Mouse (Mus musculus) neural tube, embryonic 11.5 days (tissue): ENCODE data around the gene Kcnj6. TPM values are rescaled to one million over a fixed set of nuclear protein-coding genes. Genes with fewer than 3 reads are reported as not detected.

ENCODE experiments used
- ATAC-seq: fragments of 200-750 bp; cut with Nextera tagmentation; 2 replicates; pipeline ENCODE4 v1.8.0; 2017; ENCODE audit warnings: moderate number of reproducible peaks, mild to moderate bottlenecking, moderate TSS enrichment, moderate library complexity; ENCODE audit not compliant: insufficient read depth, low FRiP score, low TSS enrichment
- DNase-seq: peaks from one replicate; pipeline ENCODE4 v3.0.0-alpha.2; 2015; ENCODE audit warnings: low spot score
- H3K27ac ChIP-seq: fragments of 300-500 bp; sonication (generic); 2 replicates; pipeline ENCODE4 v1.5.1; 2014; ENCODE audit warnings: low read depth, mild to moderate bottlenecking, low read length
- H3K27me3 ChIP-seq: fragments of 300-500 bp; sonication (generic); 2 replicates; pipeline ENCODE4 v1.6.1; 2014; ENCODE audit warnings: mild to moderate bottlenecking, low read length, mixed read lengths; ENCODE audit not compliant: control insufficient read depth, insufficient read depth
- H3K36me3 ChIP-seq: fragments of 300-500 bp; sonication (generic); 2 replicates; pipeline ENCODE4 v1.6.1; 2014; ENCODE audit warnings: mild to moderate bottlenecking, low read length, moderate library complexity, mixed read lengths; ENCODE audit not compliant: control insufficient read depth, insufficient read depth
- H3K4me1 ChIP-seq: fragments of 300-500 bp; sonication (generic); 2 replicates; pipeline ENCODE4 v1.6.1; 2014; ENCODE audit warnings: low read length, mixed read lengths; ENCODE audit not compliant: control insufficient read depth, insufficient read depth
- H3K4me2 ChIP-seq: fragments of 300-500 bp; sonication (generic); 2 replicates; pipeline ENCODE4 v1.6.1; 2014; ENCODE audit warnings: low read depth, mild to moderate bottlenecking, moderate library complexity
- H3K4me3 ChIP-seq: fragments of 300-500 bp; sonication (generic); 2 replicates; pipeline ENCODE4 v1.5.1; 2014; ENCODE audit warnings: low read depth, low read length
- H3K9ac ChIP-seq: fragments of 300-500 bp; sonication (generic); 2 replicates; pipeline ENCODE4 v1.6.1; 2014; ENCODE audit warnings: mild to moderate bottlenecking, low read length
- H3K9me3 ChIP-seq: fragments of 300-500 bp; sonication (generic); 2 replicates; pipeline ENCODE4 v1.6.1; 2016; ENCODE audit warnings: low read length; ENCODE audit not compliant: control insufficient read depth
- WGBS: fragments of 180-500 bp; shearing (Covaris S2); extraction: QIAGEN DNeasy Blood & Tissue Kit; methylation state at CpG from one replicate; pipeline ENCODE4 v1.1.7; 2014; 5-methylcytosine and 5-hydroxymethylcytosine counted together
- polyA plus RNA-seq: library from polyadenylated mRNA; unstranded; fragments of >200 nt; fragmentation: Nextera tagmentation; extraction: Ambion mirVana; gene quantifications from 2 replicates; pipeline ENCODE4 v1.2.1, GENCODE M21; 2014

The Kcnj6 gene
- not detected in 2 replicates for polyA plus RNA-seq

DNA sequence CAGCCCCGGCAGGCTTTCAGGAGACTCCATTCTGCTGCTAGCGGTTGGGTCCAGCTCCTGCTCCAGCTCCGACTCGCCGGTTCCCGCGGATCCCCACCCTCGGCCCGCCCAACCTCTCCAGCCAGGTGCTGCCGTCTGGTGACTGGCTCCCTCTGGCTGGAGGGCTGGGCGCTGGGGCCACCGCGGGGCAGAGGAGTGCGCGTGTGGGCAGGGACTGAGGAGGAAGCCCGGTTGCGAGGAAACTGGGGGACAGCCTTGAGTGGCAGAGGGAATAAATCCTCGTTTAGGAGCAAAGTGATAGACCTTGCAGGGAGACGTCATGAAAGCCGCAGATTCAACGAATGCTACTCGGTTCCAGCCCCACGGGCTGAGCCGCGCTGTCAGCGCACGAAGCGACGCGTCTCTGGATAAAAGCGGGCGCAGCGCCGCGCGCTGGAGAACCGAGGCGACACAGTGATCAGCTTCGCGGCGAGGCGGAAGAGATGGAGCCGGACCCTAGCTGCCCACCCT, at the start of gene Kcnj6:
TSS of gene Kcnj6 (minus strand) at position 362 of the 510 bp plus-strand sequence.
- peak; percentile 74 for ATAC-seq
- Histone ChIP-seq H3K27me3 (peaks cover 27% of the 10 kb centered on the region), H3K4me3 (peak within 1 kb of the TSS; percentile 35), H3K36me3 (no peaks in the 10 kb centered on the region), H3K9ac (peak within 1 kb of the TSS; percentile 37), H3K9me3 (no peaks in the 10 kb centered on the region), H3K4me2 (peak within 1 kb of the TSS; percentile 72), H3K4me1 (peaks cover 6% of the 10 kb centered on the region), H3K27ac (no peak within 1 kb of the TSS)
- under 1% methylated on average over 43 of the region's 43 CpGs for WGBS
- peak; percentile 83 for DNase-seq

DNA sequence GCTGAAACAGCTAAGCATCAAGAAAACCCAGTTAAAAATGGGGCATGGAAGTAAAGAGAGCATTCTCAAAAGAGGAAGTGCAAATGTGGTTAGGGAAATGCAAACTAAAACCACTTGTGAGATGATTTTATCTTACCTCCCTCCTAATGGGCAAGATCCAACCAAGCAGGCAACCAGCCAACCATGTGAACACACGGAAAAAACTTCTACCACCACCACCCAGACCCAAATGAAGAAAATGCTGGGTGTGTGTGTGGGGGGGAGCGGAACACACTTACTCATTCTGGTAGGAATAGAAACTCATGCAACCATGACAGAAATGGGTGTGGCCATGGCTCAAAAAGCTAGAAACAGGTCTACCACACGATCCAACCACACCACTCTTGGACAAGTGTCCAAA, 12.4 kb upstream of the Kcnj6 start:
- Histone ChIP-seq H3K4me1 (no peaks in the 10 kb centered on the region), H3K9me3 (no peaks in the 10 kb centered on the region), H3K9ac (no peak overlapping the region), H3K27ac (no peak overlapping the region), H3K4me2 (no peak overlapping the region), H3K27me3 (no peaks in the 10 kb centered on the region), H3K4me3 (no peak overlapping the region), H3K36me3 (no peaks in the 10 kb centered on the region)
- ATAC-seq (no peak), DNase-seq (no peak)
- 90% methylated on average over 3 of the region's 3 CpGs for WGBS

DNA sequence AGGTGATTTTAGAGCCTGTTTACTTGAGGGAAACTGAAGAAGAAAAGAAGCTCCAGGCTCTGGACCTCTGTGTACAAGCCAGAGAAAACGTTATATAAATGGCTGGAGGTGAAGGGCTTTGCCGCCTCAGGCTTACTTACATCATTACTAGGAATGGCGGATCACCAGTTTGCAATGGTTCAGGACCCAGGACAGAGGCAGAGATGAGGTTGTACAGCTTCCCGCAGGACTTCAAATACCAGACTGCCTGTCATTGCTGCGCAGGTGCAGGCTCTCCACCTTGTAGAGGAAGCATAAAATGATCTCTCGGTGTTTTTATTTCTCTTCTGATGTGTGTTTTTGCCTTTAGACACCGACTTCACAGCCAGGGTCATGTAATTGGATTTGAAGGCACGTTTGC, 7.1 kb upstream of the Kcnj6 start:
- Histone ChIP-seq H3K27me3 (no peaks in the 10 kb centered on the region), H3K4me2 (no peak overlapping the region), H3K27ac (no peak overlapping the region), H3K36me3 (no peaks in the 10 kb centered on the region), H3K4me1 (peaks cover 2% of the 10 kb centered on the region; the same call in 1 of the 2 replicates), H3K4me3 (no peak overlapping the region), H3K9me3 (no peaks in the 10 kb centered on the region), H3K9ac (no peak overlapping the region)
- 39% methylated on average over 8 of the region's 8 CpGs for WGBS
- ATAC-seq (no peak), DNase-seq (no peak)

DNA sequence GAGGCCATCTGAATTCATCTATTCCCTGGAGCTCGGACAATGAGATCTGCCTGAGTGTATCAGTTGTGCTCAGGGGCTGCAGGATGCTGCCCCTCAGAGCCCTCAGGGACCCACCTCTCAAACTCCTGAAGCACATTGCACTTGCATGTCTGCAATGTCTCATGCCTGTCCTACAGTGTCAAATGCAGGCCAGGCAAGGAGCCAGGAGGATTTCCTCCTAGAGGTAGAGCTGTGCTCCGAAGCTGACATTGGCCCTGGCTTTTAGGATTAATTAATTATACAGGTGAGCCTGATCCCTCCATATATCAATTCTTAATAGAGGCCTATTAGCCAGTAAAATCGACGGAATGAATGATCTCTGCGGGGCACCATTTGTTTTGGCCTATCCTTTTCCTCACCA, 2.0 kb upstream of the Kcnj6 start:
- Histone ChIP-seq H3K4me2 (no peak overlapping the region), H3K9me3 (no peaks in the 10 kb centered on the region), H3K4me1 (peaks cover 6% of the 10 kb centered on the region), H3K9ac (no peak overlapping the region), H3K27me3 (peaks cover 27% of the 10 kb centered on the region), H3K27ac (no peak overlapping the region), H3K4me3 (no peak overlapping the region), H3K36me3 (no peaks in the 10 kb centered on the region)
- no peak for ATAC-seq
- 59% methylated on average over 5 of the region's 5 CpGs for WGBS
- DNase-seq = no peak

DNA sequence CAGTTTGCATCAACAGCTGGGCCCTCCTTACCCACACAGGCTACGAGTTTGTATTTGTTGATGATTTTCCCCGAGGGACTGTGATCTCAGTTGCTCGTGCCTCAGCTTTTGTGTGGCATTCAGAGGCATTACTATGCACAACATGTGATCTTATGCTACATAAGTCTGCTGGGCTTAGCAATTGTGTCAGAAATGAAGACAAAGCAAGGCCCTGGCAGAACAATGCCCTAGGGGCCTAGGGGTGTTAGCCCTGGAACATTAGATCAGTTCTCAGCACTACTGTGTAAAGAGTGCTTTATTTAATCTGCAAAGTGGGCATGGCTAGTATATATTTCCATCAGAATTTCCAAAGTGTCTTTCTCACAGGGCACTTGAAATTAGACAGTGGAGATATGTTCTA, 1.5 kb upstream of the Kcnj6 start:
- Histone ChIP-seq H3K9me3 (no peaks in the 10 kb centered on the region), H3K4me2 (no peak overlapping the region), H3K36me3 (no peaks in the 10 kb centered on the region), H3K4me1 (peaks cover 6% of the 10 kb centered on the region), H3K4me3 (no peak overlapping the region), H3K27me3 (peaks cover 27% of the 10 kb centered on the region), H3K9ac (no peak overlapping the region), H3K27ac (no peak overlapping the region)
- no peak for DNase-seq
- no peak for ATAC-seq
- 39% methylated on average over 3 of the region's 3 CpGs for WGBS

DNA sequence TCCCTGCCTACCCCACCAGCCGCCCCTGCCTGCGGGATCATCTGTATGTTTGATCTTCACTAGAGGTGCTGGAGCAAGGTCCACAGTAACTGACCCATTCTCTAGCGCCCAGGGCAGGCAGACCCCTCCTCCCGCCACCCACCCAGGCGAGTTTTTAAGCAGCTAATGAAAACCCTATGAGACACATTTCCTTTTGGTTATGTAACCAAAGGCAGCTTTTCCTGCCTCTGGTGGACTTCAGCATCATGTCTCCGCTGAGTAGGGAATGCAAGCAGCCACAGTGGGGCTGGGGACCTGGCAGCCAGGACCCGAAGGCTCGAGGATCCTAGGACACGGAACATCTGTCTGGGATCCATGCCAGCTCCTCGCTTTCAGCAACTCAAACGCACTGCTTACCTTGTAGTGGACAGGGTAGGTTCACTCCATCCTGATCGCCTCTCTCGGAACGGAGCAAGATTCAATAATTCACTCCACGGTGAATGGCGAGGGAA, 665 bp downstream of the Kcnj6 start:
- WGBS = 14% methylated on average over 16 of the region's 16 CpGs
- no peak for ATAC-seq

DNA sequence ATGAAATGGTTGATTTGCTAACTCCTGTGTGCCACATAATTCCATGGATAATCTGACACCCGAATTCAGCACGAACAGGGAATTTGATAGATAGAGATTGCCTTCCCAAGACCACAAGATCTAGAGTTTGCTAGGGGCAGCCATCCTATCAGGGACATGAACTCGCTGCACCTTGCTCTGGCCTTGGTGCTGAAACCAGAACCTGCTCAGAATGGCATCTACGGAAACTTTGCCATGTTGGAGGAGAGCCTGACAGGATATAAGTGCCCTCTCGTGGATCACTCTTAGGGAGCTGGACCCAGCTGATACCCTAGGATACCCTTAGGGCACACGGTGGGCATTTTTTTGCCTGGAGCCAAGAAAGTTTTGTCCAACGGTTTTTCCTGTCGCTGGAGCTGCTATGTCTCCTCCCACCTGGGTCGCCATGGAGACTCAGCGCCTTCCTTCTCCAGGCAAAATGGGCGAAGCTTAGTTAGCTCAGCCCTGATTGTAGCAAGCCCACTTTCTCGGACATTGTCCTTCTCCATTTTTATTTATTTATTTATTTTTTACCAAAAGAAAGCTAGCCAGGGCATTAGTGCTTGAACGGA, 1.9 kb downstream of the Kcnj6 start:
- no peaks in the 10 kb centered on the region for H3K36me3 ChIP-seq
- no peaks in the 10 kb centered on the region for H3K9me3 ChIP-seq
- H3K9ac ChIP-seq = no peak overlapping the region
- H3K27ac ChIP-seq = no peak overlapping the region
- DNase-seq (peak; percentile 61), ATAC-seq (no peak)
- peaks cover 6% of the 10 kb centered on the region for H3K4me1 ChIP-seq
- peaks cover 27% of the 10 kb centered on the region for H3K27me3 ChIP-seq
- no peak overlapping the region for H3K4me2 ChIP-seq
- WGBS = 16% methylated on average over 13 of the region's 13 CpGs
- no peak overlapping the region for H3K4me3 ChIP-seq

More for the DNA sequence above, 665 bp downstream of the Kcnj6 start:
- peak overlapping the region; percentile 35 for H3K4me3 ChIP-seq
- no peak overlapping the region for H3K27ac ChIP-seq
- H3K36me3 ChIP-seq = no peaks in the 10 kb centered on the region
- no peak overlapping the region; the same call in 1 of the 2 replicates for H3K9ac ChIP-seq
- DNase-seq = no peak
- H3K4me1 ChIP-seq = peaks cover 6% of the 10 kb centered on the region
- peaks cover 27% of the 10 kb centered on the region for H3K27me3 ChIP-seq
- H3K4me2 ChIP-seq = peak overlapping the region; percentile 72
- H3K9me3 ChIP-seq = no peaks in the 10 kb centered on the region

DNA sequence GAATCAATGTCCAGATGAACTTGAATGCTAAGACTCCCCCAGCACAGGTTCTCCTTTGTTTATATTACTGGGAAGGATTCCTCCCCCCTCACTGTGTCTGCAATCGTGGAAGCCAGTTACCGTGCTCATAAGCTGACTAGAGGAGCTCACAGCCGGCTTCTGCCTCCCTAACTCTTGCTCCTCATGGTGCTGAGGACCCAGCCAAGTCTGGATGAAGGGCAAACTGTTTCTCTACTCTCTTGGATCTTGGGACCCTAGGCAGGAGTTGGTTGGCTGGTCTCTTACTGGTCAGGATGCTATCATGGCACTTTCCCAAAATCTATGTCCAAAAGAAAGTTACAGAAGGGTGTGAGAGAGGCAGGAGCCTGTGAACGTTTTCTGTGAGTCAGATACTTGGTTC, 2.6 kb downstream of the Kcnj6 start:
- H3K27me3 ChIP-seq = peaks cover 27% of the 10 kb centered on the region
- peaks cover 6% of the 10 kb centered on the region for H3K4me1 ChIP-seq
- H3K9ac ChIP-seq = no peak overlapping the region
- H3K9me3 ChIP-seq = no peaks in the 10 kb centered on the region
- 70% methylated on average over 4 of the region's 4 CpGs for WGBS
- no peak overlapping the region for H3K4me2 ChIP-seq
- H3K27ac ChIP-seq = no peak overlapping the region
- no peak for ATAC-seq
- H3K36me3 ChIP-seq = no peaks in the 10 kb centered on the region
- H3K4me3 ChIP-seq = no peak overlapping the region
- no peak for DNase-seq

DNA sequence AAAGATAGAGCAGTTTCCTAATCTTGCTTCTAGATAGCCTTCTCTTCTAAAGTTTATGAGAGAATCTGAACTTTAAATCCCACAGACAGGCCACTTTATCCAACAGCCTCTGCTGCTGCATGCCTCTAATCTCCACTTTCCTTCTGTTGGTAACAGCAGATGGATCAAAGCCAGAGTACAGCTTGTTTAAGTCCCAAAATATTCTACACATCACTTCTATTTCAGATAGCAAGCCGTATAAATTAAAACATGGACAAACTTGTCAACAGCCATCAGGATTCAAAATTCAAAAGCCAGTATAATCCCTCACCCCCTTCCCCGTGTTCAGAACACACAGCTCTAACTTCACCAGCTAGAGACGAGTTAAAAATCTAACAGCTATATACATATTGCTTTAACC, 3.4 kb downstream of the Kcnj6 start:
- Histone ChIP-seq H3K9ac (no peak overlapping the region), H3K27me3 (peaks cover 27% of the 10 kb centered on the region), H3K4me3 (no peak overlapping the region), H3K27ac (no peak overlapping the region), H3K4me2 (no peak overlapping the region), H3K9me3 (no peaks in the 10 kb centered on the region), H3K4me1 (peaks cover 4% of the 10 kb centered on the region; the same call in 1 of the 2 replicates), H3K36me3 (no peaks in the 10 kb centered on the region)
- DNase-seq = no peak
- ATAC-seq = no peak
- WGBS = 83% methylated on average over 3 of the region's 3 CpGs
